Mouse (Mus musculus) kidney, embryonic 15.5 days (tissue): ENCODE data around the gene Mrps33. TPM values are rescaled to one million over a fixed set of nuclear protein-coding genes. Genes with fewer than 3 reads are reported as not detected.

Source experiments
- ATAC-seq: fragments of 200-750 bp; cut with Nextera tagmentation; replicated peaks from 2 replicates; pipeline ENCODE4 v1.8.0; 2017; ENCODE audit warnings: moderate TSS enrichment; ENCODE audit not compliant: low FRiP score
- H3K27ac ChIP-seq: fragments of 300-500 bp; sonication (generic); 2 replicates; pipeline ENCODE4 v1.5.1; 2015; ENCODE audit warnings: mild to moderate bottlenecking, inconsistent platforms
- H3K27me3 ChIP-seq: fragments of 300-500 bp; sonication (generic); 2 replicates; pipeline ENCODE4 v1.6.1; 2015; ENCODE audit warnings: inconsistent platforms
- H3K36me3 ChIP-seq: fragments of 300-500 bp; sonication (generic); 2 replicates; pipeline ENCODE4 v1.6.1; 2015; ENCODE audit warnings: inconsistent platforms
- H3K4me1 ChIP-seq: fragments of 300-500 bp; sonication (generic); 2 replicates; pipeline ENCODE4 v1.6.1; 2015; ENCODE audit warnings: inconsistent platforms
- H3K4me2 ChIP-seq: fragments of 300-500 bp; sonication (generic); 2 replicates; pipeline ENCODE4 v1.6.1; 2015; ENCODE audit warnings: moderate library complexity, mild to moderate bottlenecking, inconsistent platforms
- H3K4me3 ChIP-seq: fragments of 300-500 bp; sonication (generic); replicated peaks from 2 replicates; pipeline ENCODE4 v1.5.1; 2015; ENCODE audit warnings: mild to moderate bottlenecking, inconsistent platforms
- H3K9ac ChIP-seq: fragments of 300-500 bp; sonication (generic); 2 replicates; pipeline ENCODE4 v1.6.1; 2015; ENCODE audit warnings: mild to moderate bottlenecking, inconsistent platforms
- H3K9me3 ChIP-seq: fragments of 300-500 bp; sonication (generic); replicated peaks from 2 replicates; pipeline ENCODE4 v1.6.1; 2016; ENCODE audit warnings: inconsistent platforms
- WGBS: fragments of 180-500 bp; shearing (Covaris S2); methylation state at CpG from one replicate; pipeline ENCODE4 v1.1.7; 2015; ENCODE audit warnings: mixed read lengths; 5-methylcytosine and 5-hydroxymethylcytosine counted together
- polyA plus RNA-seq: library from polyadenylated mRNA; unstranded; fragments of >200 nt; fragmentation: Nextera tagmentation; extraction: Ambion mirVana; gene quantifications from 2 replicates; pipeline ENCODE4 v1.2.1, GENCODE M21; 2015

Gene Mrps33
- polyA plus RNA-seq, 1 experiment from 2014 or later: 196 TPM

GRCm38 (mm10) chr6:39800977-39801376 is 9.8 kb downstream of the Mrps33 start:
- WGBS: 89% methylated on average over 7 of the region's 7 CpGs
- peaks cover 36% of the 10 kb centered on the region for H3K36me3 ChIP-seq

GRCm38 (mm10) chr6:39797076-39797475 is 13.7 kb downstream of the Mrps33 start:
- Histone ChIP-seq H3K27ac (no peak overlapping the region), H3K36me3 (peaks cover 20% of the 10 kb centered on the region), H3K9me3 (0 out of 2 replicates have a peak, but pooled peaks cover 2% of the 10 kb centered on the region), H3K4me3 (no peak overlapping the region), H3K9ac (no peak overlapping the region), H3K4me1 (no peaks in the 10 kb centered on the region), H3K4me2 (no peak overlapping the region), H3K27me3 (no peaks in the 10 kb centered on the region)
- 81% methylated on average over 2 of the region's 2 CpGs for WGBS
- ATAC-seq: no peak

More at GRCm38 (mm10) chr6:39800977-39801376, 9.8 kb downstream of the Mrps33 start:
- no peak for ATAC-seq
- H3K27ac ChIP-seq: no peak overlapping the region
- 0 out of 2 replicates have a peak, but pooled peaks cover 2% of the 10 kb centered on the region for H3K9me3 ChIP-seq
- H3K27me3 ChIP-seq: no peaks in the 10 kb centered on the region
- no peak overlapping the region for H3K4me3 ChIP-seq
- no peak overlapping the region for H3K9ac ChIP-seq
- no peak overlapping the region for H3K4me2 ChIP-seq
- no peaks in the 10 kb centered on the region for H3K4me1 ChIP-seq

GRCm38 (mm10) chr6:39796150-39796549 is 14.6 kb downstream of the Mrps33 start:
- no peak for ATAC-seq
- no peak overlapping the region for H3K9ac ChIP-seq
- no peak overlapping the region for H3K4me2 ChIP-seq
- no peaks in the 10 kb centered on the region for H3K27me3 ChIP-seq
- H3K9me3 ChIP-seq: 0 out of 2 replicates have a peak, but pooled peaks cover 2% of the 10 kb centered on the region
- H3K27ac ChIP-seq: no peak overlapping the region
- no peaks in the 10 kb centered on the region for H3K4me1 ChIP-seq
- no peak overlapping the region for H3K4me3 ChIP-seq
- H3K36me3 ChIP-seq: peaks cover 14% of the 10 kb centered on the region
- 78% methylated on average over 1 of the region's 1 CpGs for WGBS

GRCm38 (mm10) chr6:39791806-39792205 is 19.0 kb downstream of the Mrps33 start:
- H3K4me3 ChIP-seq: no peak overlapping the region
- no peak for ATAC-seq
- no peak overlapping the region for H3K9ac ChIP-seq
- H3K27me3 ChIP-seq: no peaks in the 10 kb centered on the region
- 43% methylated on average over 5 of the region's 5 CpGs for WGBS
- no peaks in the 10 kb centered on the region for H3K36me3 ChIP-seq
- H3K27ac ChIP-seq: no peak overlapping the region
- H3K9me3 ChIP-seq: no peaks in the 10 kb centered on the region
- no peaks in the 10 kb centered on the region for H3K4me1 ChIP-seq
- no peak overlapping the region for H3K4me2 ChIP-seq

- no peak for ATAC-seq
- Histone ChIP-seq H3K9me3 (no peaks in the 10 kb centered on the region), H3K4me3 (no peak overlapping the region), H3K4me1 (no peaks in the 10 kb centered on the region), H3K27me3 (no peaks in the 10 kb centered on the region), H3K27ac (no peak overlapping the region), H3K36me3 (no peaks in the 10 kb centered on the region), H3K4me2 (no peak overlapping the region), H3K9ac (no peak overlapping the region)
Observed at GRCm38 (mm10) chr6:39788408-39788807, 22.4 kb downstream of the Mrps33 start.

- Histone ChIP-seq H3K4me2 (no peak overlapping the region), H3K4me1 (no peaks in the 10 kb centered on the region), H3K9me3 (no peaks in the 10 kb centered on the region), H3K36me3 (no peaks in the 10 kb centered on the region), H3K9ac (no peak overlapping the region), H3K4me3 (no peak overlapping the region), H3K27me3 (no peaks in the 10 kb centered on the region), H3K27ac (no peak overlapping the region)
- WGBS: 28% methylated on average over 9 of the region's 9 CpGs
- no peak for ATAC-seq
Observed at GRCm38 (mm10) chr6:39787783-39788182, 23.0 kb downstream of the Mrps33 start.

GRCm38 (mm10) chr6:39785944-39786343 is 24.8 kb downstream of the Mrps33 start:
- Histone ChIP-seq H3K27me3 (no peaks in the 10 kb centered on the region), H3K9me3 (no peaks in the 10 kb centered on the region), H3K4me1 (peaks cover 14% of the 10 kb centered on the region), H3K27ac (no peak overlapping the region), H3K4me2 (no peak overlapping the region), H3K36me3 (no peaks in the 10 kb centered on the region), H3K4me3 (no peak overlapping the region), H3K9ac (no peak overlapping the region)
- no peak for ATAC-seq
- 79% methylated on average over 5 of the region's 5 CpGs for WGBS

GRCm38 (mm10) chr6:39783521-39783920 is 27.3 kb downstream of the Mrps33 start:
- Histone ChIP-seq H3K36me3 (no peaks in the 10 kb centered on the region), H3K4me3 (no peak overlapping the region), H3K4me1 (peaks cover 17% of the 10 kb centered on the region), H3K9me3 (no peaks in the 10 kb centered on the region), H3K9ac (no peak overlapping the region), H3K27me3 (no peaks in the 10 kb centered on the region), H3K27ac (no peak overlapping the region), H3K4me2 (no peak overlapping the region)
- no peak for ATAC-seq
- WGBS: 76% methylated on average over 7 of the region's 7 CpGs

- Histone ChIP-seq H3K27me3 (no peaks in the 10 kb centered on the region), H3K4me1 (peaks cover 20% of the 10 kb centered on the region), H3K9ac (no peak overlapping the region), H3K9me3 (no peaks in the 10 kb centered on the region), H3K27ac (no peak overlapping the region), H3K4me2 (no peak overlapping the region), H3K36me3 (no peaks in the 10 kb centered on the region), H3K4me3 (no peak overlapping the region)
- 38% methylated on average over 3 of the region's 3 CpGs for WGBS
- ATAC-seq: no peak
Observed at GRCm38 (mm10) chr6:39782618-39783017, 28.2 kb downstream of the Mrps33 start.

- no peak overlapping the region for H3K9ac ChIP-seq
- 49% methylated on average over 17 of the region's 17 CpGs for WGBS
- no peaks in the 10 kb centered on the region for H3K27me3 ChIP-seq
- H3K36me3 ChIP-seq: no peaks in the 10 kb centered on the region
- ATAC-seq: peak; percentile 63; the same call in 1 of the 2 replicates
- H3K4me2 ChIP-seq: peak overlapping the region; percentile 53
- H3K9me3 ChIP-seq: no peaks in the 10 kb centered on the region
- peak overlapping the region; percentile 47 for H3K27ac ChIP-seq
- H3K4me3 ChIP-seq: no peak overlapping the region; the same call in 1 of the 2 replicates
- peaks cover 20% of the 10 kb centered on the region for H3K4me1 ChIP-seq
Observed at GRCm38 (mm10) chr6:39781766-39782530, 28.8 kb downstream of the Mrps33 start.

- Histone ChIP-seq H3K4me1 (peaks cover 20% of the 10 kb centered on the region), H3K27ac (peak overlapping the region; percentile 47), H3K9me3 (no peaks in the 10 kb centered on the region), H3K4me2 (peak overlapping the region; percentile 53), H3K9ac (0 out of 2 replicates have a peak overlapping the region, but pooled peaks have one; percentile 29), H3K27me3 (no peaks in the 10 kb centered on the region), H3K36me3 (no peaks in the 10 kb centered on the region), H3K4me3 (peak overlapping the region; percentile 21)
- peak; percentile 41 for ATAC-seq
- WGBS: 7% methylated on average over 18 of the region's 18 CpGs
Observed at GRCm38 (mm10) chr6:39780857-39781666, 29.7 kb downstream of the Mrps33 start.

- Histone ChIP-seq H3K27ac (no peak overlapping the region), H3K9ac (no peak overlapping the region), H3K36me3 (no peaks in the 10 kb centered on the region), H3K4me3 (no peak overlapping the region), H3K27me3 (no peaks in the 10 kb centered on the region), H3K4me1 (peaks cover 20% of the 10 kb centered on the region), H3K4me2 (no peak overlapping the region), H3K9me3 (no peaks in the 10 kb centered on the region)
- 79% methylated on average over 1 of the region's 1 CpGs for WGBS
- no peak for ATAC-seq
Observed at GRCm38 (mm10) chr6:39778506-39778905, 32.3 kb downstream of the Mrps33 start.
